Mouse (Mus musculus) midbrain, embryonic 10.5 days (tissue): ENCODE measurements at regions not wholly inside any gene's neighbourhood (a gene's known extent, or its start where the extent isn't known, plus 50 kb on each side); places are given as distances from the start of the nearest gene placed in this dataset.

ENCODE experiments used
- DNase-seq: peaks from one replicate; pipeline ENCODE4 v3.0.0-alpha.2; 2017; ENCODE audit warnings: low spot score
- H3K27ac ChIP-seq: fragments of 300-500 bp; sonication (generic); replicated peaks from 2 replicates; pipeline ENCODE4 v1.5.1; 2016; ENCODE audit warnings: mild to moderate bottlenecking
- H3K27me3 ChIP-seq: fragments of 300-500 bp; sonication (generic); 2 replicates; pipeline ENCODE4 v1.6.1; 2016; ENCODE audit warnings: low read depth, mild to moderate bottlenecking; ENCODE audit not compliant: poor library complexity, severe bottlenecking
- H3K36me3 ChIP-seq: fragments of 300-500 bp; sonication (generic); 2 replicates; pipeline ENCODE4 v1.6.1; 2016; ENCODE audit warnings: mild to moderate bottlenecking, moderate library complexity
- H3K4me1 ChIP-seq: fragments of 300-500 bp; sonication (generic); 2 replicates; pipeline ENCODE4 v1.6.1; 2016
- H3K4me3 ChIP-seq: fragments of 300-500 bp; sonication (generic); 2 replicates; pipeline ENCODE4 v1.5.1; 2016; ENCODE audit warnings: mild to moderate bottlenecking, moderate library complexity
- H3K9me3 ChIP-seq: fragments of 300-500 bp; sonication (generic); replicated peaks from 2 replicates; pipeline ENCODE4 v1.6.1; 2016; ENCODE audit warnings: mild to moderate bottlenecking
- WGBS: fragments of 180-500 bp; shearing (Covaris S2); methylation state at CpG from one replicate; pipeline ENCODE4 v1.1.7; 2016; 5-methylcytosine and 5-hydroxymethylcytosine counted together

DNA sequence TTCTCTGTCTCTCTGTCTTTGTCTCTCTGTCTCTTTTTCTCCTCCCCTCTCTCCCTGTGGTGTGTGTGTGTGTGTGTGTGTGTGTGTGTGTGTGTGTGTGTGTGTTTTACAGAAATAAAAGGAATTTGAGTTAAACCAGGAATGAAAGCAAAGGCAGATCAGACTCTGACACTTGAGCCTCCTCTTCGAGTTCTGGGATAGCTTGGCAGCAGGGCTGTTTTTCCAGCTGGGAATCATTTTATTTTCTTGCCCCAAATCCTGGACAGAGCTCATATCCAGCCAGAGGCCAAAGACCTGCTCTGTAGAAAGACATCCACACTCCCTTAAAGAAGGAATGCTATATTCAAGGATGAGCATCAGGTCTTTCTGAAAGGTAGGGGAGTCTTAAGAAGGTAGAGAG, 450.2 kb upstream of the Cdh11 start:
- no peak for DNase-seq
- no peaks in the 10 kb centered on the region for H3K4me1 ChIP-seq
- no peaks in the 10 kb centered on the region for H3K27me3 ChIP-seq
- no peaks in the 10 kb centered on the region for H3K9me3 ChIP-seq
- no peak overlapping the region for H3K4me3 ChIP-seq
- H3K27ac ChIP-seq: no peak overlapping the region
- 60% methylated on average over 1 of the region's 1 CpGs for WGBS
- no peaks in the 10 kb centered on the region for H3K36me3 ChIP-seq

DNA sequence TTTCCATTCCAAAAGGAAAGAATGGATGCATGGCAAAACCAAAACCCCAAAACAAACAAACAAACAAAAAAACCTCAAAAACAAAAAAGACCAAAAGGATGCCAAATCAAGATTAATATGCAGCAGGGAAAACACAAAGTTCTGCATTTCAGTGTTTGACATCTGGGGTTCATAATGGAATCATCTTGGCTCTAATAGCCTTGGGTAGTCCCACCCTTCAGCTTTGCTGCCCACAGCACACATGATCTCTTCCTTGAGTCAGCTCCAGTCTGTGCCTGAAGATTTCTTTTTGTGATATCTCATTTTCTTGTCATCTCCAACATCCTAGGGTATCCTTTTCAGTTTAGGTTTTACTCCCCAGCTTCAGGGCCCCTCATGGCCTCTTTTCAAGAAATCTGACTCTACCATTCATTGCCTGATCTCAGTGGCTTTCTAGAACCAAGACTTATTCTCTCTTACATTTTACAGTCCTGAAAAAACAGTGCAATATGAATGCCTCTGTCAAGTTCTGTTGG, 453.1 kb upstream of the Cdh11 start:
- H3K27ac ChIP-seq: no peak overlapping the region
- H3K27me3 ChIP-seq: no peaks in the 10 kb centered on the region
- H3K4me3 ChIP-seq: no peak overlapping the region
- no peaks in the 10 kb centered on the region for H3K9me3 ChIP-seq
- no peak for DNase-seq
- no peaks in the 10 kb centered on the region for H3K36me3 ChIP-seq
- H3K4me1 ChIP-seq: no peaks in the 10 kb centered on the region

DNA sequence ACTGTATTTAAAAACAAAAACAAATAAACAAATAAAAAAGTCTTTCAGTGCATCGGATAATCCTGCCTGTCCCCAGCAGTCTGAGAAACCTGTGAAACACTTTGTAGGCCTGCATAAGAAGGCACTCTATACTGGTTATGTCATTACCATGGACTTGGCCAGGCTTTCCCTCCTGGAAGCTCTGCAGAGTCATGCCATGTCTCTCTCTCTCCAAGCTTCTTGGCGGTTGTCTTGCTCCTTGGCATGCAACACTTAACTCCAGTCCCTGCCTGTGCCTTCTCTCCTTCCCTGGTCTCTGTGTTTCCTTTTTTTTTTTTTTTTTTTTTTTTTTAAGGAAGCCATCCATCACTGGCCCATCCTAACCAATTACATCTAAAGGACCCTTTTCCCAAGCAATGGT, 458.7 kb upstream of the Cdh11 start:
- H3K9me3 ChIP-seq: no peaks in the 10 kb centered on the region
- H3K27ac ChIP-seq: no peak overlapping the region
- WGBS: 79% methylated on average over 2 of the region's 2 CpGs
- DNase-seq: no peak
- no peaks in the 10 kb centered on the region for H3K36me3 ChIP-seq
- H3K27me3 ChIP-seq: no peaks in the 10 kb centered on the region
- no peak overlapping the region for H3K4me3 ChIP-seq
- H3K4me1 ChIP-seq: no peaks in the 10 kb centered on the region

DNA sequence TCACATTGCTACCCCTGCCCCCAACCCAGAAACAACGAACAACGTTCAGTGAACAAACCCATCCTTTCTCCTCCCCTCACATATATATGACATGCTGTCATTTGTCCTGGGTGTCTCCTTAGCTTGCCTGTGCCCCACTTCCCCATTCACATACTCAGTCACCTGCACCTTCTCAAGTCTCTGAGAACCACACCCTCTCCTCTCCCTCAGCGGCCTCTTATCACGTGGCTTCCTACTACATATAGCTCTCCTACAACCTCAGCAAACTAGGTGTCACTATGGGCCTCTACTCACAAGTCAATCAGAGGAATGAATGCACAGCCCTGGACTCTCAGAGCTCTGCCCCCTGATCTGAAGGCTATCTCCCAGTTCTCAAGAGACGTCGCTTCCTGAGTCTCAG, 459.2 kb upstream of the Cdh11 start:
- Histone ChIP-seq H3K4me3 (no peak overlapping the region), H3K27me3 (no peaks in the 10 kb centered on the region), H3K36me3 (no peaks in the 10 kb centered on the region), H3K4me1 (no peaks in the 10 kb centered on the region), H3K27ac (no peak overlapping the region), H3K9me3 (no peaks in the 10 kb centered on the region)
- WGBS: 89% methylated on average over 6 of the region's 6 CpGs
- DNase-seq: no peak

DNA sequence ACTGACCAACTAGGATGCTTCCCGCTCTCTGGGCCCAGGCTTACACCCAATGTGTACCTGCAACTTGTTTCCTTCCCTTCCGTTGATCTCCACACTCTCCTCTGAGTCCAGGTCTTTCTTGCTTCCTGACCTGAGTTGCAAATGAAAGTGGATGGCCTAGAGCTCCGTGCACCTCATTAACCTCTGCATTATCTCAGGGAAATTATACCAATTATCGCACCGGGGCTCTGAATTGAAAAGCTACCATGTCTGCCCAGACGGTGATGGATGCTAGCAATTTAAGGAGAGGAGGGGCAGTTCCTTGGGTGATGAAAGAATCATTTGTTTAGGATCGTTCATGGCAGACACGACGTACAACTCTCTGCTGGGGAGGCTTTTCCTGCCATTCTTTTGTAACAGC, 460.4 kb upstream of the Cdh11 start:
- H3K4me3 ChIP-seq: no peak overlapping the region
- no peaks in the 10 kb centered on the region for H3K4me1 ChIP-seq
- H3K9me3 ChIP-seq: no peaks in the 10 kb centered on the region
- H3K27ac ChIP-seq: no peak overlapping the region
- no peaks in the 10 kb centered on the region for H3K27me3 ChIP-seq
- no peaks in the 10 kb centered on the region for H3K36me3 ChIP-seq
- 65% methylated on average over 9 of the region's 9 CpGs for WGBS
- DNase-seq: no peak

DNA sequence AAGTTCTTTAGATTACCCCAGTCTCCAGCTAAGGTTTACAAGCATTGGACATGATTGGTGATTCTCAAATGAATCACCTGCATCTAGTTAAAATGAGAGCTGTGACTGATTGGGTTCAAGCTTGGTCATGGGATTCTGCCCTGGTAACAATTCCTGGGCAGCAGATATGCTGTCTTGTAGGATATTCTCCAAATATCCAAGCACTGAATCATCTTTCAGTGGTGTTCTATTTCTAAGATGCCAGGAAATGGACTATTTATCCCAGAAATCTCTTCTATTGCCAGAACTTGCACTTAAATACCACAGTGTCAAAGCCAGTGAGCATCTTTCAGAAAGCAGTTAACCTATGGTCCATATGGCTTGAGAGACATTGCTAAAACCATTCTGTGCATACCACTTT, 475.8 kb upstream of the Cdh11 start:
- Histone ChIP-seq H3K4me3 (no peak overlapping the region), H3K4me1 (no peaks in the 10 kb centered on the region), H3K27me3 (no peaks in the 10 kb centered on the region), H3K9me3 (no peaks in the 10 kb centered on the region), H3K36me3 (no peaks in the 10 kb centered on the region), H3K27ac (no peak overlapping the region)
- DNase-seq: no peak

DNA sequence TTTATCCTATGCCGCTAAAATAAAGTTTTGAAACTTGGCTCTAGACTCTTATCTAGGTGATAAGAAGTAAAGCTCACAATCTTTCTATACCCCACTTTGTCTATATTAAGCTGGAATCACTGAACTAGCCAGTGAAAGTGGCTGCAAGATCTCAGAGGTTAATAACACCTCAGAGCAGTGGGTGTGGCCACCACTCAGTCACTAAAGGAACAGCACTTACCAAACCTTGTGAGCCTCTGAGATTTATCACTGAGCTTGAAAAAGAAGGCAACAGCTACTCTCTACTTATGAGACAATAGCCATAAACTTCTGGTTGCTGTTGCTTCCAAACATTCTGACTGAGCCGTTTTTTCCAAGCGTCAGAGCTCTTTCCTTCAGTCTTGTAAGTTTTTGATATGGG, 484.6 kb upstream of the Cdh11 start:
- WGBS: 85% methylated on average over 3 of the region's 3 CpGs
- H3K27ac ChIP-seq: no peak overlapping the region

DNA sequence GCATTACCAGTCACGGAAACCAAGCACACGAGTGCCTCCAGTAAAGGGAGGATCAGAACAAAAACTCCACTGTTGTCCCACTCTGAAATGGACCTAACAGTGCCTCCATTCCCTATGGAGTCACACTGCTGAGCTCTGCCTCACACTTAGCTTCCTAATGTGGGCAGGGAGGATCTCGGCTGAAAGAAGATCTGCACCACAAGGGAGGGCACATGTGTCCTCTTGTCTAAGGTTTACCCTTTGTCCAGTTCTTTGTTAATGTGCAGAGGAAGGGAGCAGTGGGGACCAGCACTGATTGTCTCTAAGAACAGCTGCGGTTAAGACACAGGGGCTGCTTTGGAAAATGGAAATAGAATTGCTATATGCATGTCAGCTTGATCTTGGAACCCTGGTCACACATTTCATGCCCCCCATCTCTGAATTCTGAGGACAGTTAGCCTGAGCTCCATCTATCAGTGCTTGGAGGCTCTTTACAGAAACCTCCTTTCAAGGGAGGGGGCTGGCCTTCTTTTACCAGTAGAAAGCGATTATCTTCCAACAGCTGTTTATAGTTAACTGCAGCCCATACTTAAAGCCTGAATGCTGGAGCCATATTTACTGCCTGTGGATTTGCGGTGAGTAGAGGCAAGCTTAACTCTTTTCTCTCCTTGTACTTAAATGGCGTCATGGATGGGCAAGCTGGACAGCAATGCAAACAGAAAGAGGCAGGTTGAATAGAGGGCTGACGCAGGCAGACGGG, 485.5 kb upstream of the Cdh11 start:
- Histone ChIP-seq H3K27me3 (peaks cover 6% of the 10 kb centered on the region; the same call in 1 of the 2 replicates), H3K27ac (peak overlapping the region; percentile 46; the same call in 1 of the 2 replicates), H3K4me3 (no peak overlapping the region), H3K9me3 (no peaks in the 10 kb centered on the region), H3K36me3 (no peaks in the 10 kb centered on the region), H3K4me1 (peaks cover 29% of the 10 kb centered on the region)
- DNase-seq: no peak
- WGBS: 40% methylated on average over 9 of the region's 9 CpGs

More for the DNA sequence above, 484.6 kb upstream of the Cdh11 start:
- Histone ChIP-seq H3K9me3 (no peaks in the 10 kb centered on the region), H3K4me3 (no peak overlapping the region), H3K4me1 (peaks cover 29% of the 10 kb centered on the region), H3K36me3 (no peaks in the 10 kb centered on the region), H3K27me3 (peaks cover 6% of the 10 kb centered on the region; the same call in 1 of the 2 replicates)
- no peak for DNase-seq

DNA sequence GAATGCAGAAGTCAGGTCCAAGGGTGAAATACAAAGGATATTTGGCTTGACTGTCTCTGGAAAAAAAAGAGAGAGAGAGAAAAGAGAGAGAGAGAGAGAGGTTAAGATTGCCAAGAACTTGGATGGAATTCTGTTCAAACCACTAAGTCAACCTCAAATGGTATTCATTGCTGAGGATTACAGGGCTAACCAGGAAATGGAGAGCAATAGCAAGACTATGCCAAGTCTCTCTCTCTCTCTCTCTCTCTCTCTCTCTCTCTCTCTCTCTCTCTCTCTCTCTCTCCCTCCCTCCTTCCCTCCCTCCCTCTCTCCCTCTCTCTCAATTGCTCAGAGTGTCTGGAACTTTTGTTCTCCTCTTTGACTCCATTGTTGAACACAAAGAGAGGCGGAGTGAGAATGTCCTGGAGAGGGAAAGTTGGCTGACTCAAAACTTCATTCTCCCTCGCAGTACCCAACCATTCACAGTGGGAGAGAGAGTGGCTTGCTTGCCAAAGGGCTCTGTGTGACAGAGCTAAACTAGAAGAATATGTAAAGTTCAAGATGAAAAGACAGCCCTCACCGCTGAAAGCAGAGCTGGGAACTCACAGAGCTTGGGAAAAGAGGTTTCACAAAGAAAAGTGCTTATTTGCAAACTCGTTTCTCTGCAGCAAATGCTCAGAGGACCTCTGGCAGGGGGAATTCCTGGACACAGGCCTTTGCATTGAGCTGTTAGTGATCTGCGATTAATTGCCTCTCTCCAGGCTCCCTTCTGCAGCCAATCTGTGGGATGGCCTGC, 487.1 kb upstream of the Cdh11 start:
- DNase-seq: peak; percentile 21
- Histone ChIP-seq H3K4me1 (peaks cover 29% of the 10 kb centered on the region), H3K9me3 (no peaks in the 10 kb centered on the region), H3K36me3 (no peaks in the 10 kb centered on the region), H3K4me3 (no peak overlapping the region), H3K27me3 (peaks cover 6% of the 10 kb centered on the region; the same call in 1 of the 2 replicates), H3K27ac (peak overlapping the region; percentile 72)
- 13% methylated on average over 5 of the region's 5 CpGs for WGBS

DNA sequence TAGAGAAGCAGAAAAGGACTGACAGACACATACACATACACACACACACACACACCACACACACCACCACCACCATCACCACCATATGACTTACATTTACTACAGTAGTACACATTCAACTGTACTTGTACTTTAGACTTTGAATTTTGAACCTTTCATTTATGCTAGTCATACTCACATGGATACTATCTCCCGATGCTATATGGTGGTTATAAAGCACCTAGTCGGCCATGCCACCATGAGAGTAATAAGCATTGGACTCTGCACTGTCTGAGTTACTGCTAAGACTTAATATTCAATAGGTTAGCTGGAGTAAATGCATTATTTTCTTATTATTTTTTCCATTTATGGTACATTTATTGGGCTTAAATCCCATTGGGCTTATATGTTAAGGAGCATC, 488.0 kb upstream of the Cdh11 start:
- Histone ChIP-seq H3K4me1 (peaks cover 29% of the 10 kb centered on the region), H3K9me3 (no peaks in the 10 kb centered on the region), H3K36me3 (no peaks in the 10 kb centered on the region), H3K27ac (0 out of 2 replicates have a peak overlapping the region, but pooled peaks have one; percentile 72), H3K4me3 (no peak overlapping the region), H3K27me3 (peaks cover 6% of the 10 kb centered on the region; the same call in 1 of the 2 replicates)
- 93% methylated on average over 2 of the region's 2 CpGs for WGBS
- no peak for DNase-seq

DNA sequence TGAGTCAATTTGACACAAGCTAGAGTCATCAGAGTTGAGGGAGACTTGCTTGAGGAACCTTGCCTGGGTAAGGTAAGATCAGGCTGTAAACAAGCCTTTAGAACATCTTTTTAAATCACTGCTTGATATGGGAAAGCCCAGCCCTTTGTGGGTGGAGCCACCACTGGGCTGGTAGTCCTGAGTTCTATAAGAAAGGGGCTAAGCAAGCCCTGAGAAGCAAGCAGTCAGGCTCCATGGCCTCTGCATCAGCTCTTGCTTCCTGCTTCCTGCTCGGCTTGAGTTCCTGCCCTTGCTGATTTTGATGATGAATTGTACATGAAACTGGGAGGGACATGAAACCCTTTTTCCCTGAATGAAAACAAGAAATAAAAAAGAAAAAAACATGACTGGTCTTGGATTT, 496.4 kb upstream of the Cdh11 start:
- Histone ChIP-seq H3K9me3 (no peaks in the 10 kb centered on the region), H3K27me3 (no peaks in the 10 kb centered on the region), H3K4me3 (no peak overlapping the region), H3K36me3 (no peaks in the 10 kb centered on the region), H3K4me1 (no peaks in the 10 kb centered on the region), H3K27ac (no peak overlapping the region)
- 56% methylated on average over 1 of the region's 1 CpGs for WGBS
- DNase-seq: no peak

DNA sequence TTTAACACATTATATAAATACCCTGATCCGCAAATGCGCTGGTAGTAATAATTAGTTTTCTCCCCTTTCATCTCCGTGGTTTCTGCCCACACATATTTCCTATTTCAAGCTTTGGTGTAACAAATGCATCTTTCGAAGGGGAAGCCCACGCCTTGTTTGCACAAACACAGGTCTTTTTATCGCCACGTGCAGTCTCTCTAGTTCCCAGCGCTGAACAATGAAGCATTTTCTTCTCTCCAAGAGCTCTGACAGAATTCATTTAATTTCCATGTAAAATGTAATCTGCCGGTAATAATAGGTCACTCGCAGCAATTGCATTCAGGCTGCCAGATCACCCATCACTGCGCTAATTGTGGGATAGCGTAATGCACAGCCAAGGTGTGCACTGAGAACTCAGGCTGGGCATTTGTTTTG, 503.1 kb upstream of the Cdh11 start:
- no peak for DNase-seq
- 85% methylated on average over 12 of the region's 12 CpGs for WGBS
- H3K36me3 ChIP-seq: no peaks in the 10 kb centered on the region
- no peaks in the 10 kb centered on the region for H3K27me3 ChIP-seq
- no peaks in the 10 kb centered on the region; the same call in 1 of the 2 replicates for H3K4me1 ChIP-seq
- no peak overlapping the region for H3K4me3 ChIP-seq
- no peaks in the 10 kb centered on the region for H3K9me3 ChIP-seq
- H3K27ac ChIP-seq: no peak overlapping the region

DNA sequence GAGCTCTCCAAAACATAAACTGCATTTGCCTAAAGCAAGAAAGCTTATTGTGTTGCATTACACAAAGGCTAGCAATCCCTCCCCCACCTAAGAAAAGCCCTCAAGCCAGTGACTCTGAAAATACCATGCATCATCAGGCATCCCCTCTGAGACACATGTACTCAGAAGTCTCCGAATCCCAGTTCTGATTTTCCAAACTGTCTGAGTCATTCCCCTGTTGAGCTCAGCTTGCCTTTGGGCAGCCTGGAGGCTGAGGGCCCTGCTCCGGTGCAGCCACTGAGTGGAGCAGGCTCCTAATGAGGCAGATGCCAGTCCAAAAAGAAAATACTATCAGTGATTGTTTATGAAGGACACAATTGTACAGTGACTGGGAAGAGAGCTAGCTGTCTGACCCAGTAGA, 507.5 kb upstream of the Cdh11 start:
- H3K9me3 ChIP-seq: no peaks in the 10 kb centered on the region
- no peak for DNase-seq
- no peak overlapping the region for H3K27ac ChIP-seq
- H3K4me3 ChIP-seq: no peak overlapping the region
- WGBS: 80% methylated on average over 2 of the region's 2 CpGs
- H3K27me3 ChIP-seq: no peaks in the 10 kb centered on the region
- no peaks in the 10 kb centered on the region for H3K36me3 ChIP-seq
- no peaks in the 10 kb centered on the region; the same call in 1 of the 2 replicates for H3K4me1 ChIP-seq
